Mouse (Mus musculus): Measurements from ENCODE around the gene Arf4. TPM values are rescaled to one million over a fixed set of nuclear protein-coding genes. Genes with fewer than 3 reads are reported as not detected.
"Not testable (repeated sequence)": the region's sequence is repeated elsewhere in the genome, so short reads cannot be mapped to it uniquely, and the experiment has no call there.

The Arf4 gene
- polyA plus RNA-seq, 1 experiment from 2014 or later, result 586 TPM

- H3K9me3 ChIP-seq (ENCODE audit: low read depth, low read length), result no peaks in the 10 kb centered on the region
- DNase-seq (no peak), ATAC-seq (ENCODE audit: insufficient read depth) (no peak)
- no peak overlapping the region for H3K27ac ChIP-seq (ENCODE audit: low read depth)
- H3K27me3 ChIP-seq (ENCODE audit: insufficient read depth, low read length), result no peaks in the 10 kb centered on the region
- 77% methylated on average over 3 of the region's 3 CpGs for WGBS
- H3K4me3 ChIP-seq (ENCODE audit: low read depth, low read length), result no peak overlapping the region
- H3K9ac ChIP-seq, result no peak overlapping the region
- no peak overlapping the region for H3K4me2 ChIP-seq
- peaks cover 3% of the 10 kb centered on the region for H3K4me1 ChIP-seq (ENCODE audit: insufficient read depth)
- peaks cover 62% of the 10 kb centered on the region for H3K36me3 ChIP-seq (ENCODE audit: insufficient read depth)
- no peak for TF ChIP-seq CTCF (IDR thresholded peaks at IDR 0.05; ENCODE audit: low read depth)
Measured at GRCm38 (mm10) chr14:26662016-26662415, 24.1 kb downstream of the Arf4 start.

- H3K27ac ChIP-seq (ENCODE audit: low read depth), result no peak overlapping the region
- peaks cover 57% of the 10 kb centered on the region for H3K36me3 ChIP-seq (ENCODE audit: insufficient read depth)
- 87% methylated on average over 2 of the region's 2 CpGs for WGBS
- H3K27me3 ChIP-seq (ENCODE audit: insufficient read depth, low read length), result no peaks in the 10 kb centered on the region
- no peaks in the 10 kb centered on the region for H3K9me3 ChIP-seq (ENCODE audit: low read depth, low read length)
- TF ChIP-seq CTCF (IDR thresholded peaks at IDR 0.05; ENCODE audit: low read depth), result no peak
- no peak overlapping the region for H3K9ac ChIP-seq
- ATAC-seq (ENCODE audit: insufficient read depth) (no peak), DNase-seq (no peak)
- H3K4me2 ChIP-seq, result no peak overlapping the region
- peaks cover 4% of the 10 kb centered on the region for H3K4me1 ChIP-seq (ENCODE audit: insufficient read depth)
- no peak overlapping the region for H3K4me3 ChIP-seq (ENCODE audit: low read depth, low read length)
Measured at GRCm38 (mm10) chr14:26662488-26662887, 24.6 kb downstream of the Arf4 start.

GRCm38 (mm10) chr14:26663851-26664250, 26.0 kb downstream of the Arf4 start:
- no peaks in the 10 kb centered on the region for H3K9me3 ChIP-seq (ENCODE audit: low read depth, low read length)
- ATAC-seq (ENCODE audit: insufficient read depth), result no peak
- H3K27ac ChIP-seq (ENCODE audit: low read depth), result no peak overlapping the region
- H3K4me2 ChIP-seq, result no peak overlapping the region
- DNase-seq, result no peak
- H3K4me1 ChIP-seq (ENCODE audit: insufficient read depth), result peaks cover 4% of the 10 kb centered on the region
- 83% methylated on average over 2 of the region's 2 CpGs for WGBS
- no peaks in the 10 kb centered on the region for H3K27me3 ChIP-seq (ENCODE audit: insufficient read depth, low read length)
- peaks cover 44% of the 10 kb centered on the region for H3K36me3 ChIP-seq (ENCODE audit: insufficient read depth)
- H3K9ac ChIP-seq, result no peak overlapping the region
- H3K4me3 ChIP-seq (ENCODE audit: low read depth, low read length), result no peak overlapping the region
- no peak for TF ChIP-seq CTCF (IDR thresholded peaks at IDR 0.05; ENCODE audit: low read depth)

- H3K36me3 ChIP-seq (ENCODE audit: insufficient read depth), result peaks cover 28% of the 10 kb centered on the region
- H3K9me3 ChIP-seq (ENCODE audit: low read depth, low read length), result no peaks in the 10 kb centered on the region
- H3K27ac ChIP-seq (ENCODE audit: low read depth), result peak overlapping the region; percentile 87; the same call in 1 of the 2 replicates
- TF ChIP-seq CTCF (IDR thresholded peaks at IDR 0.05; ENCODE audit: low read depth), result no peak
- DNase-seq, result no peak
- 12% methylated on average over 6 of the region's 6 CpGs for WGBS
- peak overlapping the region; percentile 77 for H3K9ac ChIP-seq
- peaks cover 9% of the 10 kb centered on the region for H3K4me1 ChIP-seq (ENCODE audit: insufficient read depth)
- no peak for ATAC-seq (ENCODE audit: insufficient read depth)
- H3K4me3 ChIP-seq (ENCODE audit: low read depth, low read length), result peak overlapping the region; percentile 93
- peak overlapping the region; percentile 96 for H3K4me2 ChIP-seq
- no peaks in the 10 kb centered on the region for H3K27me3 ChIP-seq (ENCODE audit: insufficient read depth, low read length)
Measured at GRCm38 (mm10) chr14:26667991-26668370, 30.1 kb downstream of the Arf4 start.

- Histone ChIP-seq H3K27ac (ENCODE audit: low read depth) (peak overlapping the region; percentile 87), H3K4me3 (ENCODE audit: low read depth, low read length) (peak overlapping the region; percentile 93), H3K9ac (peak overlapping the region; percentile 77), H3K27me3 (ENCODE audit: insufficient read depth, low read length) (no peaks in the 10 kb centered on the region), H3K4me2 (peak overlapping the region; percentile 96), H3K4me1 (ENCODE audit: insufficient read depth) (peaks cover 9% of the 10 kb centered on the region), H3K36me3 (ENCODE audit: insufficient read depth) (peaks cover 24% of the 10 kb centered on the region), H3K9me3 (ENCODE audit: low read depth, low read length) (no peaks in the 10 kb centered on the region)
- DNase-seq (peak; percentile 48), ATAC-seq (ENCODE audit: insufficient read depth) (peak; percentile 56)
- TF ChIP-seq CTCF (IDR thresholded peaks at IDR 0.05; ENCODE audit: low read depth), result no peak
- WGBS, result under 1% methylated on average over 73 of the region's 73 CpGs
Measured at GRCm38 (mm10) chr14:26668371-26669291, 30.8 kb downstream of the Arf4 start.

- Histone ChIP-seq H3K27ac (ENCODE audit: low read depth) (peak within 1 kb of the TSS; percentile 87), H3K9me3 (ENCODE audit: low read depth, low read length) (no peaks in the 10 kb centered on the region), H3K4me2 (peak within 1 kb of the TSS; percentile 96), H3K4me3 (ENCODE audit: low read depth, low read length) (peak within 1 kb of the TSS; percentile 93), H3K4me1 (ENCODE audit: insufficient read depth) (peaks cover 9% of the 10 kb centered on the region), H3K36me3 (ENCODE audit: insufficient read depth) (peaks cover 19% of the 10 kb centered on the region), H3K9ac (peak within 1 kb of the TSS; percentile 77), H3K27me3 (ENCODE audit: insufficient read depth, low read length) (no peaks in the 10 kb centered on the region)
- TF ChIP-seq CTCF (IDR thresholded peaks at IDR 0.05; ENCODE audit: low read depth), result no peak
- peak; percentile 91 for ATAC-seq (ENCODE audit: insufficient read depth)
- WGBS, result under 1% methylated on average over 70 of the region's 70 CpGs
- peak; percentile 94 for DNase-seq
Measured at GRCm38 (mm10) chr14:26669292-26670073, 31.6 kb downstream of the Arf4 start, which contains the start of gene Pde12. Pde12 (minus strand) TSS chr14:26669883.

GRCm38 (mm10) chr14:26670964-26671363, 33.1 kb downstream of the Arf4 start:
- Histone ChIP-seq H3K9ac (no peak overlapping the region), H3K4me3 (ENCODE audit: low read depth, low read length) (no peak overlapping the region), H3K4me1 (ENCODE audit: insufficient read depth) (peaks cover 9% of the 10 kb centered on the region), H3K36me3 (ENCODE audit: insufficient read depth) (peaks cover 6% of the 10 kb centered on the region; the same call in 1 of the 2 replicates), H3K4me2 (peak overlapping the region; percentile 96; the same call in 1 of the 2 replicates), H3K27ac (ENCODE audit: low read depth) (no peak overlapping the region), H3K9me3 (ENCODE audit: low read depth, low read length) (no peaks in the 10 kb centered on the region), H3K27me3 (ENCODE audit: insufficient read depth, low read length) (no peaks in the 10 kb centered on the region)
- no peak for DNase-seq
- ATAC-seq (ENCODE audit: insufficient read depth), result no peak
- TF ChIP-seq CTCF (IDR thresholded peaks at IDR 0.05; ENCODE audit: low read depth), result no peak

- WGBS, result 54% methylated on average over 17 of the region's 17 CpGs
- H3K9me3 ChIP-seq (ENCODE audit: low read depth, low read length); H3K27me3 ChIP-seq (ENCODE audit: insufficient read depth, low read length); DNase-seq; H3K4me2 ChIP-seq; H3K4me1 ChIP-seq (ENCODE audit: insufficient read depth); H3K27ac ChIP-seq (ENCODE audit: low read depth); H3K9ac ChIP-seq; ATAC-seq (ENCODE audit: insufficient read depth); H3K4me3 ChIP-seq (ENCODE audit: low read depth, low read length); H3K36me3 ChIP-seq (ENCODE audit: insufficient read depth): not testable (repeated sequence)
Measured at GRCm38 (mm10) chr14:26671870-26672615, 34.2 kb downstream of the Arf4 start.

GRCm38 (mm10) chr14:26674476-26675169, 36.7 kb downstream of the Arf4 start:
- H3K4me1 ChIP-seq (ENCODE audit: insufficient read depth); H3K9me3 ChIP-seq (ENCODE audit: low read depth, low read length); DNase-seq; H3K36me3 ChIP-seq (ENCODE audit: insufficient read depth); ATAC-seq (ENCODE audit: insufficient read depth); H3K27ac ChIP-seq (ENCODE audit: low read depth); H3K27me3 ChIP-seq (ENCODE audit: insufficient read depth, low read length); H3K4me3 ChIP-seq (ENCODE audit: low read depth, low read length); H3K9ac ChIP-seq; H3K4me2 ChIP-seq: not testable (repeated sequence)
- WGBS, result 60% methylated on average over 2 of the region's 2 CpGs

Data from lung, embryonic 14.5 days (tissue).